Mouse (Mus musculus): Measurements from ENCODE around the gene Gm42674.

DNA sequence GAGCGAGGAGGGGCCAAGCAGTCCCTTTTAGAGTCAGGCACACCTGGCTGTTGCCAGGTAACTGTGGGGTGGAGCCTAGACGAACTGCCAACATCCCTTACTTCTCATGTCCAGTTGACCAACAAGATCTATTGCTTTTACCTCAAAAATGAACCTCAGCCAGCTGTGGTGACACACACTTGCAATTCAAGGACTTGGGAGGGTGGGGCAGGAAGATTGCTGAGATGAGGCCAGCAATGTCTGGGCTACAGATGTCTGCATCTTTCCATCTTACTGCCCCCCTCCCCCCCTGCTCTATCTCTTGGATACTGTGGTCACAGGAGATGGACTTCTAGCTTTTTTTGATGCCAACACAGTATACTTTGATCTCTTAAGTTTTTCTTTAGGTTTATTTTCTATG lies 49.5 kb upstream of the Gm42674 start:
- no peak for TF ChIP-seq CTCF (IDR thresholded peaks at IDR 0.05; ENCODE audit: insufficient read depth, low read depth, low read length)
- no peak for TF ChIP-seq POLR2A (IDR thresholded peaks at IDR 0.05; ENCODE audit: insufficient read depth, low read depth, low read length)
